Mouse (Mus musculus): ENCODE data around the gene Mfsd2a. TPM values are rescaled to one million over a fixed set of nuclear protein-coding genes. Genes with fewer than 3 reads are reported as not detected.

The Mfsd2a gene
- total RNA-seq, 1 experiment from 2014 or later = not detected

- no peak for ATAC-seq (replicated peaks in 1 of 2; ENCODE audit: insufficient read depth in 1 of 2, low FRiP score in 2 of 2, low TSS enrichment in 1 of 2, low read depth in 1 of 2, poor library complexity in 2 of 2, severe bottlenecking in 2 of 2)
Measured at GRCm38 (mm10) chr4:122910577-122910976, 50.4 kb downstream of the Mfsd2a start.

GRCm38 (mm10) chr4:122909572-122910189, 51.3 kb downstream of the Mfsd2a start:
- no peak for ATAC-seq (replicated peaks in 1 of 2; ENCODE audit: insufficient read depth in 1 of 2, low FRiP score in 2 of 2, low TSS enrichment in 1 of 2, low read depth in 1 of 2, poor library complexity in 2 of 2, severe bottlenecking in 2 of 2)

- no peak for ATAC-seq (replicated peaks in 1 of 2; ENCODE audit: insufficient read depth in 1 of 2, low FRiP score in 2 of 2, low TSS enrichment in 1 of 2, low read depth in 1 of 2, poor library complexity in 2 of 2, severe bottlenecking in 2 of 2)
Measured at GRCm38 (mm10) chr4:122905359-122905758, 55.6 kb downstream of the Mfsd2a start.

- peak; percentile 56 to 62; a peak in 1 of 4 replicates for ATAC-seq (replicated peaks in 1 of 2; ENCODE audit: insufficient read depth in 1 of 2, low FRiP score in 2 of 2, low TSS enrichment in 1 of 2, low read depth in 1 of 2, poor library complexity in 2 of 2, severe bottlenecking in 2 of 2)
Measured at GRCm38 (mm10) chr4:122903709-122904108, 57.3 kb downstream of the Mfsd2a start.

GRCm38 (mm10) chr4:122902156-122902555, 58.8 kb downstream of the Mfsd2a start:
- no peak for ATAC-seq (replicated peaks in 1 of 2; ENCODE audit: insufficient read depth in 1 of 2, low FRiP score in 2 of 2, low TSS enrichment in 1 of 2, low read depth in 1 of 2, poor library complexity in 2 of 2, severe bottlenecking in 2 of 2)

- ATAC-seq (replicated peaks in 1 of 2; ENCODE audit: insufficient read depth in 1 of 2, low FRiP score in 2 of 2, low TSS enrichment in 1 of 2, low read depth in 1 of 2, poor library complexity in 2 of 2, severe bottlenecking in 2 of 2) = peak; percentile 87 to 92
Measured at GRCm38 (mm10) chr4:122898313-122898712, 62.7 kb downstream of the Mfsd2a start.

- no peak; a peak in 1 of 4 replicates for ATAC-seq (replicated peaks in 1 of 2; ENCODE audit: insufficient read depth in 1 of 2, low FRiP score in 2 of 2, low TSS enrichment in 1 of 2, low read depth in 1 of 2, poor library complexity in 2 of 2, severe bottlenecking in 2 of 2)
Measured at GRCm38 (mm10) chr4:122897750-122898149, 63.2 kb downstream of the Mfsd2a start.

Other genes starting within 250 kb of the Mfsd2a start
- 73.6 and 84.3 TPM in 2 replicates for gene Ppt1, start 124.9 kb downstream of the Mfsd2a start, total RNA-seq (2017)
- gene Cap1, start 75.1 kb downstream of the Mfsd2a start, total RNA-seq (2017) = 146 and 178 TPM in 2 replicates
- 0.56 TPM in 1 of 2 replicates, not detected in the other for gene Mycl, start 34.5 kb upstream of the Mfsd2a start, total RNA-seq (2017)
- 27.7 and 37.0 TPM in 2 replicates for gene Trit1, start 55.4 kb upstream of the Mfsd2a start, total RNA-seq (2017)
- gene Bmp8b, start 144.0 kb upstream of the Mfsd2a start, total RNA-seq (2017) = not detected in 2 replicates
- gene Oxct2b, start 155.1 kb upstream of the Mfsd2a start, total RNA-seq (2017) = not detected in 2 replicates
- gene Ppie, start 178.8 kb upstream of the Mfsd2a start, total RNA-seq (2017) = 89.7 and 91.0 TPM in 2 replicates
- not detected in 2 replicates for gene Hpcal4, start 222.0 kb upstream of the Mfsd2a start, total RNA-seq (2017)
- gene Nt5c1a, start 240.3 kb upstream of the Mfsd2a start, total RNA-seq (2017) = not detected in 2 replicates

Measured in hematopoietic stem cell, adult 5-6 weeks (primary cell).